Mouse (Mus musculus) lung, postnatal 0 days (tissue): ENCODE results near the gene Gm15557.

Source experiments
- CTCF ChIP-seq: IDR thresholded peaks from 2 replicates; pipeline ENCODE4 v1.5.1; 2016; ENCODE audit warnings: antibody characterized with exemption, mild to moderate bottlenecking
- EP300 ChIP-seq: IDR thresholded peaks from 2 replicates; pipeline ENCODE4 v1.6.1; 2016; ENCODE audit warnings: antibody characterized with exemption, mild to moderate bottlenecking, control low read depth

GRCm38 (mm10) chr2:155944685-155945084 lies 4.2 kb downstream of the Gm15557 start:
- TF ChIP-seq CTCF: no peak
- TF ChIP-seq EP300: no peak
